Mouse (Mus musculus) liver, adult 2 months (tissue): ENCODE results near the gene Ppp3ca.

Experiments used
- CTCF ChIP-seq: fragments of 200-500 bp; IDR thresholded peaks from 2 replicates; pipeline ENCODE4 v1.5.1; 2011; ENCODE audit warnings: low read depth, low read length, control low read depth
- POLR2A ChIP-seq: fragments of 200-500 bp; IDR thresholded peaks from 2 replicates; pipeline ENCODE4 v1.6.1; 2011; ENCODE audit warnings: low read length, control low read depth; ENCODE audit not compliant: insufficient read depth; ENCODE audit errors: extremely low read depth

- TF ChIP-seq CTCF (no peak), POLR2A (no peak)
These were observed 160.8 kb downstream of the Ppp3ca start for GRCm38 (mm10) chr3:136830687-136831220.
